Mouse (Mus musculus) midbrain, postnatal 0 days (tissue): ENCODE measurements at regions not wholly inside any gene's neighbourhood (a gene's known extent, or its start where the extent isn't known, plus 50 kb on each side); places are given as distances from the start of the nearest gene placed in this dataset.

Experiments used
- ATAC-seq: fragments of 200-750 bp; cut with Nextera tagmentation; 2 replicates; pipeline ENCODE4 v1.8.0; 2017; ENCODE audit warnings: moderate number of reproducible peaks, mild to moderate bottlenecking, moderate TSS enrichment, moderate library complexity; ENCODE audit not compliant: low FRiP score
- DNase-seq: peaks from one replicate; pipeline ENCODE4 v3.0.0-alpha.2; 2015; ENCODE audit warnings: low spot score
- H3K27ac ChIP-seq: fragments of 300-500 bp; sonication (generic); 2 replicates; pipeline ENCODE4 v1.5.1; 2014; ENCODE audit warnings: low read depth, mild to moderate bottlenecking, low read length, mixed read lengths
- H3K27me3 ChIP-seq: fragments of 300-500 bp; sonication (generic); 2 replicates; pipeline ENCODE4 v1.6.1; 2014; ENCODE audit warnings: low read length, control low read depth, mixed read lengths; ENCODE audit not compliant: insufficient read depth
- H3K36me3 ChIP-seq: fragments of 300-500 bp; sonication (generic); 2 replicates; pipeline ENCODE4 v1.6.1; 2014; ENCODE audit warnings: low read length, control low read depth, mixed read lengths; ENCODE audit not compliant: insufficient read depth
- H3K4me1 ChIP-seq: fragments of 300-500 bp; sonication (generic); 2 replicates; pipeline ENCODE4 v1.6.1; 2014; ENCODE audit warnings: mild to moderate bottlenecking, control low read depth, antibody characterized with exemption, low read length, mixed read lengths; ENCODE audit not compliant: insufficient read depth
- H3K4me2 ChIP-seq: fragments of 300-500 bp; sonication (generic); 2 replicates; pipeline ENCODE4 v1.6.1; 2014; ENCODE audit warnings: low read depth, mild to moderate bottlenecking, low read length, mixed read lengths; ENCODE audit not compliant: poor library complexity, severe bottlenecking
- H3K4me3 ChIP-seq: fragments of 300-500 bp; sonication (generic); 2 replicates; pipeline ENCODE4 v1.5.1; 2014; ENCODE audit warnings: low read depth, mild to moderate bottlenecking, low read length, moderate library complexity
- H3K9ac ChIP-seq: fragments of 300-500 bp; sonication (generic); replicated peaks from 2 replicates; pipeline ENCODE4 v1.6.1; 2014; ENCODE audit warnings: mild to moderate bottlenecking, low read length, moderate library complexity, mixed read lengths; ENCODE audit not compliant: poor library complexity, severe bottlenecking
- H3K9me3 ChIP-seq: fragments of 300-500 bp; sonication (generic); 2 replicates; pipeline ENCODE4 v1.6.1; 2016; ENCODE audit warnings: low read length, control low read depth
- CTCF ChIP-seq: IDR thresholded peaks from 2 replicates; pipeline ENCODE4 v1.5.1; 2016; ENCODE audit warnings: antibody characterized with exemption, mild to moderate bottlenecking
- WGBS: fragments of 180-500 bp; shearing (Covaris S2); extraction: QIAGEN DNeasy Blood & Tissue Kit; methylation state at CpG from one replicate; pipeline ENCODE4 v1.1.7; 2014; 5-methylcytosine and 5-hydroxymethylcytosine counted together

GRCm38 (mm10) chr11:39350616-39351015 lies 1344.4 kb downstream of the Mat2b start:
- WGBS, result 57% methylated on average over 1 of the region's 1 CpGs
- Histone ChIP-seq H3K4me1 (no peaks in the 10 kb centered on the region), H3K9me3 (no peaks in the 10 kb centered on the region), H3K4me3 (no peak overlapping the region), H3K4me2 (no peak overlapping the region), H3K36me3 (no peaks in the 10 kb centered on the region), H3K27ac (no peak overlapping the region), H3K27me3 (no peaks in the 10 kb centered on the region), H3K9ac (no peak overlapping the region)
- TF ChIP-seq CTCF, result no peak
- ATAC-seq, result no peak
- DNase-seq, result no peak
